Mouse (Mus musculus): ENCODE data around the gene Emp3. TPM values are rescaled to one million over a fixed set of nuclear protein-coding genes. Genes with fewer than 3 reads are reported as not detected.

Emp3 gene
- polyA plus RNA-seq, 1 experiment, result 121 TPM

- TF ChIP-seq POLR2A (IDR thresholded peaks at IDR 0.05; ENCODE audit: borderline replicate concordance, control insufficient read depth, low read depth, low read length) (no peak), CTCF (IDR thresholded peaks at IDR 0.05; ENCODE audit: control insufficient read depth, insufficient read depth, low read length) (peak; percentile 71)
- H3K4me1 ChIP-seq (ENCODE audit: control insufficient read depth, insufficient read depth, low read length), result peaks cover 17% of the 10 kb centered on the region
- H3K4me3 ChIP-seq (replicated peaks; ENCODE audit: control insufficient read depth, low read depth, low read length), result peak overlapping the region; percentile 16
- H3K27ac ChIP-seq (ENCODE audit: control insufficient read depth, insufficient read depth, low read depth, low read length, poor library complexity), result no peak overlapping the region
- 62% methylated on average over 14 of the region's 14 CpGs for WGBS
These were observed 2.0 kb downstream of the Emp3 start for GRCm38 (mm10) chr7:45919083-45919671.

- TF ChIP-seq POLR2A (IDR thresholded peaks at IDR 0.05; ENCODE audit: borderline replicate concordance, control insufficient read depth, low read depth, low read length) (no peak), CTCF (IDR thresholded peaks at IDR 0.05; ENCODE audit: control insufficient read depth, insufficient read depth, low read length) (no peak)
- Histone ChIP-seq H3K4me1 (ENCODE audit: control insufficient read depth, insufficient read depth, low read length) (peaks cover 17% of the 10 kb centered on the region), H3K4me3 (replicated peaks; ENCODE audit: control insufficient read depth, low read depth, low read length) (no peak overlapping the region), H3K27ac (ENCODE audit: control insufficient read depth, insufficient read depth, low read depth, low read length, poor library complexity) (peak overlapping the region; percentile 65; the same call in 1 of the 2 replicates)
- WGBS, result 72% methylated on average over 15 of the region's 15 CpGs
These were observed 3.3 kb downstream of the Emp3 start for GRCm38 (mm10) chr7:45917926-45918325.

- H3K4me3 ChIP-seq (replicated peaks; ENCODE audit: control insufficient read depth, low read depth, low read length), result peak overlapping the region; percentile 19
- H3K4me1 ChIP-seq (ENCODE audit: control insufficient read depth, insufficient read depth, low read length), result peaks cover 16% of the 10 kb centered on the region
- TF ChIP-seq POLR2A (IDR thresholded peaks at IDR 0.05; ENCODE audit: borderline replicate concordance, control insufficient read depth, low read depth, low read length) (no peak), CTCF (IDR thresholded peaks at IDR 0.05; ENCODE audit: control insufficient read depth, insufficient read depth, low read length) (no peak)
- WGBS, result 18% methylated on average over 13 of the region's 13 CpGs
- H3K27ac ChIP-seq (ENCODE audit: control insufficient read depth, insufficient read depth, low read depth, low read length, poor library complexity), result peak overlapping the region; percentile 65
These were observed 4.0 kb downstream of the Emp3 start for GRCm38 (mm10) chr7:45917004-45917704.

- TF ChIP-seq CTCF (IDR thresholded peaks at IDR 0.05; ENCODE audit: control insufficient read depth, insufficient read depth, low read length) (no peak), POLR2A (IDR thresholded peaks at IDR 0.05; ENCODE audit: borderline replicate concordance, control insufficient read depth, low read depth, low read length) (peak; percentile 76; the same call in 1 of the 2 replicates)
- Histone ChIP-seq H3K4me1 (ENCODE audit: control insufficient read depth, insufficient read depth, low read length) (peaks cover 10% of the 10 kb centered on the region), H3K27ac (ENCODE audit: control insufficient read depth, insufficient read depth, low read depth, low read length, poor library complexity) (peak overlapping the region; percentile 91), H3K4me3 (replicated peaks; ENCODE audit: control insufficient read depth, low read depth, low read length) (peak overlapping the region; percentile 74)
- WGBS, result 12% methylated on average over 26 of the region's 26 CpGs
These were observed 4.9 kb downstream of the Emp3 start for GRCm38 (mm10) chr7:45916056-45917003.

GRCm38 (mm10) chr7:45915011-45915410 lies 6.2 kb downstream of the Emp3 start:
- Histone ChIP-seq H3K4me1 (ENCODE audit: control insufficient read depth, insufficient read depth, low read length) (peaks cover 10% of the 10 kb centered on the region), H3K4me3 (replicated peaks; ENCODE audit: control insufficient read depth, low read depth, low read length) (no peak overlapping the region), H3K27ac (ENCODE audit: control insufficient read depth, insufficient read depth, low read depth, low read length, poor library complexity) (no peak overlapping the region)
- whole genome bisulfite sequencing, result 76% methylated on average over 5 of the region's 5 CpGs
- no peak for TF ChIP-seq POLR2A (IDR thresholded peaks at IDR 0.05; ENCODE audit: borderline replicate concordance, control insufficient read depth, low read depth, low read length)
- TF ChIP-seq CTCF (IDR thresholded peaks at IDR 0.05; ENCODE audit: control insufficient read depth, insufficient read depth, low read length), result no peak

- Histone ChIP-seq H3K4me3 (replicated peaks; ENCODE audit: control insufficient read depth, low read depth, low read length) (no peak overlapping the region), H3K27ac (ENCODE audit: control insufficient read depth, insufficient read depth, low read depth, low read length, poor library complexity) (no peak overlapping the region), H3K4me1 (ENCODE audit: control insufficient read depth, insufficient read depth, low read length) (peaks cover 5% of the 10 kb centered on the region)
- no peak for TF ChIP-seq POLR2A (IDR thresholded peaks at IDR 0.05; ENCODE audit: borderline replicate concordance, control insufficient read depth, low read depth, low read length)
- TF ChIP-seq CTCF (IDR thresholded peaks at IDR 0.05; ENCODE audit: control insufficient read depth, insufficient read depth, low read length), result no peak
- 86% methylated on average over 6 of the region's 6 CpGs for WGBS
These were observed 7.1 kb downstream of the Emp3 start for GRCm38 (mm10) chr7:45914067-45914466.

- Histone ChIP-seq H3K27ac (ENCODE audit: control insufficient read depth, insufficient read depth, low read depth, low read length, poor library complexity) (no peak overlapping the region), H3K4me1 (ENCODE audit: control insufficient read depth, insufficient read depth, low read length) (peaks cover 1% of the 10 kb centered on the region; the same call in 1 of the 2 replicates), H3K4me3 (replicated peaks; ENCODE audit: control insufficient read depth, low read depth, low read length) (no peak overlapping the region)
- no peak for TF ChIP-seq CTCF (IDR thresholded peaks at IDR 0.05; ENCODE audit: control insufficient read depth, insufficient read depth, low read length)
- no peak for TF ChIP-seq POLR2A (IDR thresholded peaks at IDR 0.05; ENCODE audit: borderline replicate concordance, control insufficient read depth, low read depth, low read length)
- 70% methylated on average over 16 of the region's 16 CpGs for WGBS
These were observed 12.1 kb downstream of the Emp3 start for GRCm38 (mm10) chr7:45909145-45909544.

GRCm38 (mm10) chr7:45908384-45908783 lies 12.8 kb downstream of the Emp3 start:
- TF ChIP-seq POLR2A (IDR thresholded peaks at IDR 0.05; ENCODE audit: borderline replicate concordance, control insufficient read depth, low read depth, low read length) (no peak), CTCF (IDR thresholded peaks at IDR 0.05; ENCODE audit: control insufficient read depth, insufficient read depth, low read length) (no peak)
- Histone ChIP-seq H3K4me3 (replicated peaks; ENCODE audit: control insufficient read depth, low read depth, low read length) (no peak overlapping the region), H3K27ac (ENCODE audit: control insufficient read depth, insufficient read depth, low read depth, low read length, poor library complexity) (no peak overlapping the region), H3K4me1 (ENCODE audit: control insufficient read depth, insufficient read depth, low read length) (peaks cover 1% of the 10 kb centered on the region; the same call in 1 of the 2 replicates)
